Mouse (Mus musculus) lung, adult 2 months (tissue): ENCODE results near the gene Aig1.

ENCODE experiments used
- CTCF ChIP-seq: fragments of 200-500 bp; IDR thresholded peaks from 2 replicates; pipeline ENCODE4 v1.5.1; 2011; ENCODE audit warnings: mild to moderate bottlenecking, low read length, control low read depth; ENCODE audit not compliant: insufficient read depth
- POLR2A ChIP-seq: fragments of 200-500 bp; IDR thresholded peaks from 2 replicates; pipeline ENCODE4 v1.6.1; 2011; ENCODE audit warnings: low read depth, mild to moderate bottlenecking, control low read depth, low read length, borderline replicate concordance; ENCODE audit errors: extremely low read depth

- TF ChIP-seq CTCF, result no peak
- TF ChIP-seq POLR2A, result no peak
These were observed 180.2 kb downstream of the Aig1 start for GRCm38 (mm10) chr10:13688386-13689120.
